Mouse (Mus musculus) bone marrow, adult 2 months (tissue): Measurements from ENCODE around the gene Hsd11b1. TPM values are rescaled to one million over a fixed set of nuclear protein-coding genes. Genes with fewer than 3 reads are reported as not detected.
"Not testable (repeated sequence)": the region's sequence is repeated elsewhere in the genome, so short reads cannot be mapped to it uniquely, and the experiment has no call there.

Experiments
- H3K27ac ChIP-seq: fragments of 200-500 bp; 2 replicates; pipeline ENCODE4 v1.5.1; 2012; ENCODE audit warnings: low read depth, mild to moderate bottlenecking, control low read depth, inconsistent platforms, low read length; ENCODE audit not compliant: control insufficient read depth, poor library complexity, insufficient read depth
- H3K4me1 ChIP-seq: fragments of 200-500 bp; 2 replicates; pipeline ENCODE4 v1.6.1; 2011; ENCODE audit warnings: low read length; ENCODE audit not compliant: control insufficient read depth, insufficient read depth
- H3K4me3 ChIP-seq: fragments of 200-500 bp; replicated peaks from 2 replicates; pipeline ENCODE3; 2011; ENCODE audit warnings: mild to moderate bottlenecking, low read depth, low read length, control low read depth; ENCODE audit not compliant: control insufficient read depth
- CTCF ChIP-seq: fragments of 200-500 bp; IDR thresholded peaks from 2 replicates; pipeline ENCODE4 v1.5.1; 2011; ENCODE audit warnings: low read length, control low read depth; ENCODE audit not compliant: control insufficient read depth, insufficient read depth
- POLR2A ChIP-seq: fragments of 200-500 bp; IDR thresholded peaks from 2 replicates; pipeline ENCODE4 v1.6.1; 2011; ENCODE audit warnings: low read depth, mild to moderate bottlenecking, control low read depth, low read length, borderline replicate concordance; ENCODE audit not compliant: control insufficient read depth
- WGBS: fragments of 180-500 bp; shearing (Covaris S2); methylation state at CpG from one replicate; pipeline ENCODE4 v1.1.7; 2018; 5-methylcytosine and 5-hydroxymethylcytosine counted together
- polyA plus RNA-seq: library from polyadenylated mRNA; stranded (reverse); fragments of >200 nt; gene quantifications from 2 replicates; pipeline ENCODE4 v1.2.4, GENCODE M21; 2011; ENCODE audit warnings: low replicate concordance; ENCODE audit not compliant: missing spikeins, insufficient read depth, insufficient read length

The Hsd11b1 gene
- polyA plus RNA-seq, 1 experiment, result 20.6 TPM

DNA sequence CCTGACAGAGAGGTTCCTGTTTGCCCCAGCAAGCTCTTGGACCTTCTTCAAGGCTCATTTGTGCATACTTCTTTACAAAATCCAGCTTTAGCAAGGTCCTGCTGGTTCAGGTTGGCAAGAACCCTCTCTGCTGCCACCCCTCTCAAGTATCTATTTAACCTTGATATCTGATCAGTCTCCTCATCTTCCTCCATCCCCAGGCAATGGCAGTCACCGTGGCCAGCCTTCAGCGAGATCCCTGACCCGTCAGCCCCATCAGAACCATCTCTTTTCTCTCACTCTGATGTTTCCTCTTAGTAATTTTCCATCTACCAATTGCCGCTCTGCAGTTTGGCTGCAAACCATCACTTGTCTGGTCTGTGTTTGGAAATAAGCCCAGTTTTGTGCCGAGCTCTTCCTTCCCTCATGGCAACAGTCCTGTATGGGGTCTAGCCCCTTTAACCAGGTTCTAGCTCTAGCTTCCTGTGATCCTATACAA lies 7.2 kb downstream of the Hsd11b1 start:
- WGBS, result 13% methylated on average over 5 of the region's 5 CpGs
- Histone ChIP-seq H3K27ac (no peak overlapping the region), H3K4me3 (no peak overlapping the region), H3K4me1 (no peaks in the 10 kb centered on the region; the same call in 1 of the 2 replicates)
- TF ChIP-seq CTCF, result no peak
- no peak for TF ChIP-seq POLR2A

DNA sequence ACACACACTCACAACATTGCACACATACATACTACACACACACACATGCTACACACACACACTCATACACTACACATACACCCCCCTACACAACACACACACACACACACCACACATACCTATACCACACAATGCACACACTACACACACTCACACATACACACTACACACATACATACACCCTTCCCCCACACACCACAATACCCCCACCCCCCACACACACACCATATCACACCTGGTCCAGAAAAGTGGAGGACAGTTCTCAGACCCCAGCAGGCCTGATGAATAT lies 7.6 kb downstream of the Hsd11b1 start:
- TF ChIP-seq CTCF (no peak), POLR2A (no peak)
- no peak overlapping the region for H3K27ac ChIP-seq

DNA sequence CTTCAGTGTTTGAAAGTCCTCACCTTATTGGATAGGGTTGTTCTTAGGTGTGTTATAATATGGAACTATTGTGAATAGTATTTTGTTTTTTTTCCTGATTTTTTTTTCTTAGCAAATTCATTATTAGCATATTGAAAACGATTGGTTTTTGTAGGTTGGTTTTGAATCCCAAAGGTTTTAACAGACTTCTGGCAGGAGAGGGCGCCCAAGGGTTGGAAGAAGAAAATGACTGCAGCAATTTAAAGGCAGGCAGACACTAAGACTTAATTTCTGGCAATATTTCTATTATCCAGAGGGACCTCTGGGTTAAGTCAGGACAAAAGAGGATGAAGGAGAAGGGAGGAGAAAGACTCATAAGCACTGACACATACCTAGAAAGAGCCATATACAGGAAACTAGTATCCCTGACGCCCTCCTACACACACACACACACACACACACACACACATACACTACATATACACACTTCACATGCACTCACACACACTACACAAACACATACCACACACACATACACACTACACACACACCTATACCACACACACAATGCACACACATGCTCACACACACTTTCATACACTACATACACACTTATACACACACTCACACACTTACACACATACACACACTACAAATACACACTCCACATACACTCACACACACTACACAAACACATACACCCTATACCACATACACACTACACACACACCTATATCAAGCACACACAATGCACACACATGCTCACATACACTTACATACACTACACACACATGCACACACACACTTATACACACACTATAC lies 8.2 kb downstream of the Hsd11b1 start:
- 21% methylated on average over 3 of the region's 3 CpGs for WGBS
- Histone ChIP-seq H3K4me3 (no peak overlapping the region), H3K27ac (no peak overlapping the region), H3K4me1 (no peaks in the 10 kb centered on the region; the same call in 1 of the 2 replicates)
- TF ChIP-seq CTCF (no peak), POLR2A (no peak)

More for the DNA sequence above, 7.6 kb downstream of the Hsd11b1 start:
- no peak overlapping the region for H3K4me3 ChIP-seq
- no peaks in the 10 kb centered on the region; the same call in 1 of the 2 replicates for H3K4me1 ChIP-seq

DNA sequence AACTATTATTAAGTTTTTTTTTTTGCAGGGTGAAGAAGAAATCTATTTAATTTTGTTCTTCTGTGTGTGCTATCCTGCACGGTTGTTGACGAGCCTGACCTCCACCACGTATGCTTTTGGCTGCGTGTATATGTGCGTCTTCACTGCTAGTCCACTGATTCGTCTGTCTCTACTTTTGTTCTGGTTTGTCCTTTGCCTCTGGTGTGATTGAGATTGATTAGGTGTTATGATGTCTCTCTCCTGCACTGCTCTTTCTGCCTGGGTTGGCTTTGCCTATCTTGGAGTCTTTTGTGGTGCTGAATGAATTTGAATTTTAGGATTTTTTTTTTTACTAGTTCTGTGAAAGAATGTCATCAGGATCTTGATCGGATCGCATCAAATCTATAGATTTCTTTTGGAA lies 8.8 kb downstream of the Hsd11b1 start:
- Histone ChIP-seq H3K4me1 (no peaks in the 10 kb centered on the region; the same call in 1 of the 2 replicates), H3K27ac (no peak overlapping the region), H3K4me3 (no peak overlapping the region)
- WGBS, result 71% methylated on average over 8 of the region's 8 CpGs
- TF ChIP-seq POLR2A (no peak), CTCF (no peak)

- 58% methylated on average over 3 of the region's 3 CpGs for whole genome bisulfite sequencing
- H3K4me1 ChIP-seq, H3K4me3 ChIP-seq, H3K27ac ChIP-seq: not testable (repeated sequence)
Observed at GRCm38 (mm10) chr1:193253895-193254294, 10.0 kb downstream of the Hsd11b1 start.

DNA sequence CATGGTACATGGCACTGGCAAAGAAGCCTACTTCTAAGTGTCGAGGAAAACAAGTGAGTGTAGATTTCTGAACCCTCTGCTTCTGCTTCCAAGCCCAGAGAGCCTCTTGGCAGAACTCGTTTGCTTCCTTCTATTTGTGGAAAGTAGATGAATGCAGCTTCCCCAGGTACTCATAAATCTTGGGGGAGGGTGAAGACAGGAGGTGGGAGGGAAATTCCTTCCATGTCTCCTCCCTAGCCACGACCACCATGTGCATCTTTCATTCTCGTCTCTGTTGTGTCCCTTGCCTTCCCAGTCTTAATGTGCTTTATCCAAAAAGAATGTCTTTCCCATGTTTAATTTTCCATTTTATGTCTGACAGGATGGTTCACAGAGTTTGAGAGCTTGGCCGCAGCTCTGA lies 11.3 kb downstream of the Hsd11b1 start:
- no peak for TF ChIP-seq CTCF

GRCm38 (mm10) chr1:193251386-193251785 lies 12.5 kb downstream of the Hsd11b1 start:
- no peak overlapping the region for H3K4me3 ChIP-seq
- TF ChIP-seq CTCF (no peak), POLR2A (no peak)
- WGBS, result 70% methylated on average over 7 of the region's 7 CpGs
- H3K27ac ChIP-seq, result no peak overlapping the region
- H3K4me1 ChIP-seq, result no peaks in the 10 kb centered on the region; the same call in 1 of the 2 replicates

More for the DNA sequence above, 11.3 kb downstream of the Hsd11b1 start:
- H3K4me3 ChIP-seq, result no peak overlapping the region
- 50% methylated on average over 5 of the region's 5 CpGs for WGBS
- no peaks in the 10 kb centered on the region; the same call in 1 of the 2 replicates for H3K4me1 ChIP-seq
- no peak overlapping the region for H3K27ac ChIP-seq

- Histone ChIP-seq H3K4me3 (no peak overlapping the region), H3K27ac (no peak overlapping the region), H3K4me1 (no peaks in the 10 kb centered on the region; the same call in 1 of the 2 replicates)
- 63% methylated on average over 2 of the region's 2 CpGs for WGBS
- TF ChIP-seq POLR2A (no peak), CTCF (no peak)
Observed at GRCm38 (mm10) chr1:193250026-193250425, 13.8 kb downstream of the Hsd11b1 start.

- Histone ChIP-seq H3K27ac (no peak overlapping the region), H3K4me3 (no peak overlapping the region), H3K4me1 (peaks cover 4% of the 10 kb centered on the region)
- TF ChIP-seq CTCF (no peak), POLR2A (no peak)
- 80% methylated on average over 6 of the region's 6 CpGs for WGBS
Observed at GRCm38 (mm10) chr1:193244235-193244634, 19.6 kb downstream of the Hsd11b1 start.
